Mouse (Mus musculus) large intestine, adult 2 months (tissue): ENCODE measurements at regions not wholly inside any gene's neighbourhood (a gene's known extent, or its start where the extent isn't known, plus 50 kb on each side); places are given as distances from the start of the nearest gene placed in this dataset.

Experiments
- DNase-seq: peaks from one replicate; pipeline ENCODE4 v3.0.0-alpha.2; 2012; ENCODE audit warnings: low read depth, low spot score
- WGBS: fragments of 180-500 bp; shearing (Covaris S2); methylation state at CpG from one replicate; pipeline ENCODE4 v1.1.7; 2018; 5-methylcytosine and 5-hydroxymethylcytosine counted together

DNA sequence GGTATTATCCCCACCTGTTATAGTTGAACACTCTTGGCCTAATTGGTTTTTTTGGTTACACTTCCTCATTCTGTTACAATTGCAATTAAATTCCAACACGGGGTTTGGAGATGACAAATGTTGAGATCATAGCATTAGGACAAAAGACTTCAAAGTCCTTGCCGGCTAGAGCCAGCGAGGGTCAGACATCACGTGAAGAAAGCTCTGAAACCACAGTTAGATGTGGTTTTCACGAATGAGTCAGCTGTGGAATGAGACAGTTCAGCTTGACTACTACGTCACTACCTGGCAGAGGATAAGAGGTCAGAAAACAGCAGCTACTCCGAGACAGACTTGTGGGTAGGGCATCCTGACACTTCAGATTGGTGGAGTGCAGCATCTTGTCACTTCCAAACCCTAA lies 55.5 kb upstream of the Trio start:
- 60% methylated on average over 7 of the region's 7 CpGs for WGBS
- no peak for DNase-seq

- 84% methylated on average over 5 of the region's 5 CpGs for WGBS
These were observed 56.8 kb upstream of the Trio start for GRCm38 (mm10) chr15:28082411-28082810.

GRCm38 (mm10) chr15:28105956-28106355 lies 80.3 kb upstream of the Trio start:
- WGBS = 65% methylated on average over 5 of the region's 5 CpGs
- no peak for DNase-seq

More at GRCm38 (mm10) chr15:28082411-28082810, 56.8 kb upstream of the Trio start:
- no peak for DNase-seq

- WGBS = 64% methylated on average over 8 of the region's 8 CpGs
- DNase-seq = no peak
These were observed 84.3 kb upstream of the Trio start for GRCm38 (mm10) chr15:28109916-28110315.

- no peak for DNase-seq
- WGBS = 81% methylated on average over 4 of the region's 4 CpGs
These were observed 87.8 kb upstream of the Trio start for GRCm38 (mm10) chr15:28113491-28113890.

DNA sequence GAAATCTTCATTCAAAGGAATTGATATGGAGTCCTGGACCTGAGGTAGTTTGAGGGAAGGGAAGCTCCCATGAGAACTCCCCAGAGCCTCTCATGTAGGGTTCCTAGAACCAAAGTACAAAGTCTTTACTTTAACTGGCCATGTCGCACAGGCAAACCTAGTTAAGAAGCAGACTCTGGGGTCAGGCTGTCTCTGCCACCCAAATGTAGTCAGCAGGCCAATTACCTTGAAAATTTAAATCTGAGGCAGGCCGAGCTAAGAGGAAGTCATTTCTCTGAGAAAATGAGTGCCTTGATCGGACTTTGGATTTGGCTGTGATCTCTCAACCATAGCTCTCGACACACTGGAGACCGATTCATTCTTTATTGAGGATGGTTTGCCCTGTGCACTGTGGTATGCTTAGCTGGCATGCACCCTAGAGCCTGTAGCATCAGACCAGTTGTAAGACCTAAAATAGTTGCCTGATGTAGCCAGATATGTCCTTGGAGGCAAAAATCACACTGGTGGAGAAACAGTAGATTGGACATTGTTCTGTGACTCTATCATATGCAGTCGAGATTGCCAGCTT lies 88.6 kb upstream of the Trio start:
- no peak for DNase-seq

GRCm38 (mm10) chr15:28126846-28127245 lies 76.7 kb upstream of the Dnah5 start:
- WGBS = 64% methylated on average over 3 of the region's 3 CpGs
- DNase-seq = no peak

More for the DNA sequence above, 88.6 kb upstream of the Trio start:
- 55% methylated on average over 6 of the region's 6 CpGs for WGBS

DNA sequence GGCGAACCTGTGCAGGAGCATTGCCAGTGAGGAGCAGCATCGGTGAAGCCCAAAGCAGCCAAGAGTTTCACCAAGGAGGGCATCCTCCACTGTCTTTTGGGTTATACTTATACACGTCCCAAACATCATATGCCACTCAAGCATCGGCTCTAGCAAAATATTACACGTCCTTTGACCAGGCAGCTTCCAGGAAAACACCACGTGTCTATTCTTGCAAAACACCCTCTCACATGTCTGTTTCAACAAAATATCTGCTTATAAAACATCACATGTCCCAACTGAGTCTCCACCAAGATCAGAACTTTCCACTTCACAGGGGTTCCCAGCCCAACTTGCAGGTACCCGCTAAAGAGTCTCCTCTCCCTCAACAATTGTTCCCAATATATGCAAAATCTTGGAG lies 74.0 kb upstream of the Dnah5 start:
- no peak for DNase-seq
- WGBS = 94% methylated on average over 7 of the region's 7 CpGs

GRCm38 (mm10) chr15:28131546-28131945 lies 72.0 kb upstream of the Dnah5 start:
- DNase-seq = no peak
- WGBS = 81% methylated on average over 4 of the region's 4 CpGs

GRCm38 (mm10) chr15:28133171-28133810 lies 70.3 kb upstream of the Dnah5 start:
- WGBS = 51% methylated on average over 10 of the region's 10 CpGs
- DNase-seq = no peak

DNA sequence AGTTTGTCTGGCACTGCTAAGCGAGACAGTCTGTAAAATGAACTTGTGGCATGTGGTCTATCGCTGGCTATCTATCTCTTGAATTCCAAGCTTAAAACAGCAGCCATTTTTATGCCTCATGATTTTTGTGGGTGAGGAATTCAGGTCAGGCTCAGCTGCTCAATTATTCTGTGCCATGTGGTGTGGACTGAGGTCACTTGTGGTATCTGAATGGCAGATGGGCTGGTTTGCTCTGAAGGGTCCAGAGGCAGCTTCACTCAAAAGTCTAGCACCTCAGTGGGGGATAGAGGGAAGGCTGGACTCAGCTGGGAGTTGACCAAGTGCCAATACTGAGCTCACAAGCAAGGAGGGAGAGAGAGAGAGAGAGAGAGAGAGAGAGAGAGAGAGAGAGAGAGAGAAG lies 69.3 kb upstream of the Dnah5 start:
- DNase-seq = no peak
- 30% methylated on average over 2 of the region's 2 CpGs for WGBS

- DNase-seq = no peak
- WGBS = 86% methylated on average over 2 of the region's 2 CpGs
These were observed 64.7 kb upstream of the Dnah5 start for GRCm38 (mm10) chr15:28138806-28139205.

GRCm38 (mm10) chr15:28140301-28140700 lies 63.3 kb upstream of the Dnah5 start:
- no peak for DNase-seq
- WGBS = 94% methylated on average over 8 of the region's 8 CpGs

DNA sequence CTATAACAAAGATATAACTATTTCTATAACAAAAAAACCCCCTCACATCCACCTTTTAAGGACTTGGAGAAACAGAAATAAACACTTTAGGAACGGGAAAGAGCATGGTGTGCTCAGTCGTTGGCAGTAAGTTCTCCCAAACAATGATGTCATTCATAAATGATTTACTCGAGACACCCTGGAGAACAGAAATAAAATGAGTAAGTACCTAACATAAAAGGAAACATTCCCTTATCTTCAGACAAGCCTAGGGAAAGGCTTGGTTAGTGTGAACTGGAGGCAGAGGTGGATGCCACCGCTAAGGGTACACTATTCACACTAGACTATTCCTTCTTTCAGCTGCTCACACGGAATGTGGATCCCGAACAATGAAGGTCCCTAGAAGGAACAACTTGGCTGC lies 62.2 kb upstream of the Dnah5 start:
- DNase-seq = peak; percentile 32
- 14% methylated on average over 6 of the region's 6 CpGs for WGBS

DNA sequence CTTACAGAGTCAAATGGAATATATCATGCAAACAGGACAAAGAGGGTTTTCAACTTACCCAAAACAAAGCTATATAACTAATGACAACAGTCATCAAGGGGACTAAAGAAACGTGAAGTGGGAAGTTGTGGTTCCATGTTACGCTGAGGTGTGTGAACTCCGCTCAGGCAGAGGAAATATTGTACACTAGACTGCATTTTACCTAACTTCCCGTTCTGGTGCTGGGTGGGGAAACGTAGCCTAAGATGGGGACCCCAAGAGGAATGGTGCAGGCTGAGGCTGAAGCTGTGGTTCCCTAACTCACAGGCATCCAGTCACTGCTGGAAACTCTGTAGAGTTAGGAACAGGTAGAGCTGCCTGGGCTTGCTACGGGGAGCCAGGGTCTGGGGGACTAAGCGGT lies 59.3 kb upstream of the Dnah5 start:
- no peak for DNase-seq
- WGBS = 85% methylated on average over 7 of the region's 7 CpGs

GRCm38 (mm10) chr15:28144846-28145245 lies 58.7 kb upstream of the Dnah5 start:
- 89% methylated on average over 4 of the region's 4 CpGs for WGBS
- no peak for DNase-seq

DNA sequence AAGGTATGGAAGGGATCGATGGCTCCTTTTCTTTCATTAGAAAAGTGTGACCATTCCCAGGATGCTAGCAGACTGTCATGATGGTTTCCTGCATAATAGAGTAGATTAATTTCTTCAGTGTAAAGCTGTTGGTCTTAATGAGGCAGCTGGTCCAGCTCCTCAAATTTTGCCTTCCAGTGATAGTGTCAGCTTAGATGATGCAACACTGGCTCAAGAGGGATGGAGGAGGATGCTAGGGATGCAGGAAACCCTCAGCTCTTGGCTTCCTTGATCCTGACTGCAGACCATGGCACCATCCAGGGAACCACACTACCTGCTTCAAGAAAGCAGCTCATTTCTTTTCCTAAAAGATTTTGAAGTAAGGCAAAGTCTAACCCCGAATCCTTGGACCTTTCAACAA lies 51.9 kb upstream of the Dnah5 start:
- WGBS = 84% methylated on average over 2 of the region's 2 CpGs
- no peak for DNase-seq
